Mouse (Mus musculus): ENCODE results near the gene Muc3.

DNA sequence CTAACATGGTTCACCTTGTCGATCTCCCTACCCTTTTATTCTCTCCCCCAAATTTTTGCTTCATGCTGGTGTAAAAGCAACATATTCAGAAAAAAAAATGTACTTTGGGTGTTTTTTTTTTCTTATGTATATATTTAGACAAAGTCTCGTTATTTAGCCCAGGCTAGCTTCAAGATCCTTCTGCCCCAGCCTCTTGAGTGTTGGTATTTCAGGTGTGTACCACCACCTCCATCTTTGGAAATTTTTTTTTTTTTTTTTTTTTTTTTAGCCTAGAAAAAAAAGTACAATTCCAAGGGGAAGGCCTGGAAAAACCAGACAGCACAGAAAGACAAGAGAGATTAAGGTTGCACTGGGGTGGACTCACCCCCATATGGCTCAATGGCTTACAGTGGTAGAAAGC is 32.1 kb downstream of the Muc3 start:
- no peak for TF ChIP-seq POLR2A (IDR thresholded peaks at IDR 0.05; ENCODE audit: borderline replicate concordance, low read depth, low read length)
- TF ChIP-seq CTCF (IDR thresholded peaks at IDR 0.05; ENCODE audit: low read depth, low read length): no peak

Measured in bone marrow macrophage, adult 2 months (primary cell).